ENCODE assay signal across 22 mouse cellular contexts in genomic region chr12:117702928-117703327, GRCm38 (mm10).
"Had no signal": no experiment of that assay in that cellular context is flagged by ENCODE, and none has a peak within 500 bp of the region (broad histone marks: within the 10 kb centered on the region; RNA-seq: fewer than 3 reads in every experiment).

No protein-coding gene starts in this region.

- DNase-seq: forebrain, postnatal 0 days; gastrocnemius, postnatal 14 days; gastrocnemius, postnatal 36 days; heart, adult 2 months; heart, postnatal 10 days; kidney, adult 11 months; kidney, adult 2 months; kidney, adult 9 months; kidney, postnatal 14 days; kidney, postnatal 36 days; layer of hippocampus, postnatal 36 days; left cerebral cortex, postnatal 4 days had no signal

- H3K4me3 ChIP-seq: forebrain, embryonic 15.5 days; heart, adult 2 months; heart, embryonic 12.5 days; kidney, embryonic 15.5 days; limb, embryonic 13.5 days; limb, embryonic 15.5 days; liver, embryonic 12.5 days had no signal

- H3K4me2 ChIP-seq: forebrain, embryonic 15.5 days; heart, embryonic 12.5 days; hindbrain, embryonic 14.5 days; kidney, embryonic 15.5 days; limb, embryonic 13.5 days; limb, embryonic 15.5 days; liver, embryonic 12.5 days had no signal

- H3K27ac ChIP-seq: forebrain, embryonic 15.5 days; heart, adult 2 months; hindbrain, embryonic 14.5 days; kidney, embryonic 15.5 days; kidney, postnatal 0 days; limb, embryonic 13.5 days; limb, embryonic 15.5 days; liver, embryonic 12.5 days; liver, embryonic 14.5 days had no signal

- H3K36me3 ChIP-seq: forebrain, embryonic 15.5 days; kidney, embryonic 15.5 days; limb, embryonic 13.5 days; limb, embryonic 15.5 days; liver, embryonic 12.5 days had no signal

- H3K9ac ChIP-seq: forebrain, embryonic 15.5 days; forebrain, postnatal 0 days; heart, embryonic 12.5 days; hindbrain, embryonic 14.5 days; kidney, embryonic 15.5 days; limb, embryonic 13.5 days; limb, embryonic 15.5 days; liver, embryonic 12.5 days; liver, embryonic 14.5 days had no signal

- H3K4me1 ChIP-seq: kidney, embryonic 15.5 days; limb, embryonic 13.5 days; limb, embryonic 15.5 days; liver, embryonic 12.5 days had no signal

- H3K9me3 ChIP-seq: forebrain, embryonic 15.5 days; heart, embryonic 12.5 days; kidney, embryonic 15.5 days; limb, embryonic 13.5 days; limb, embryonic 15.5 days; liver, embryonic 12.5 days had no signal

- H3K27me3 ChIP-seq: forebrain, embryonic 15.5 days; heart, embryonic 12.5 days; kidney, embryonic 15.5 days; limb, embryonic 15.5 days; liver, embryonic 12.5 days had no signal

- ATAC-seq: intestine, embryonic 16.5 days; liver, embryonic 12.5 days had no signal
